Comparison of ENCODE assay signal across 20 mouse cellular contexts in the genomic region with DNA sequence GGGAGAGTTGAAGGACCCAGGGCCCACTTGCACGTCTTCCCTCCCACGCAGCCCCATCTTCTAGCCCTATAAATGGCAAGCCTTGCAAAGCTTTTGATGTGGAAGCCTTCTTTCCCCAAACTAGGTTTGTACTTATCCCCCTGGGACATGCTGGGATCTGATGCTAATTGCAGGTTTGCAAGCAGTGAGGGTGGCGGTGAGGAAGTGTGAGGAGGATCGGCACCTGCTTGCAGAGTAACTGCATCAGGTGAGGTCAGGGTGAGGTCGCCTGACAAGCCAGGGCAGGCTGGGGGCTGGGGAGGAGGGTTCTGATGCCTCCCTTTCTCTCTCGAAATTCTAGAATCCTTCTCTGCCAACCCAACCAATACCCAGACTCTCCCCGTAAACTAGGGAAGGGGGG. TPM values are rescaled to one million over a fixed set of nuclear protein-coding genes. Genes with fewer than 3 reads are reported as not detected.
"Had no signal": no experiment of that assay in that cellular context is flagged by ENCODE, and none has a peak within 500 bp of the region (broad histone marks: within the 10 kb centered on the region; RNA-seq: fewer than 3 reads in every experiment).

No protein-coding gene starts in this region.

- H3K9ac ChIP-seq: limb, embryonic 12.5 days; liver, embryonic 13.5 days; midbrain, embryonic 12.5 days; neural tube, embryonic 13.5 days; stomach, embryonic 15.5 days had no signal

- ATAC-seq: midbrain, embryonic 16.5 days had no signal

- H3K9me3 ChIP-seq: liver, embryonic 13.5 days; midbrain, embryonic 12.5 days; neural tube, embryonic 13.5 days; stomach, embryonic 15.5 days had no signal

- H3K27ac ChIP-seq: limb, embryonic 12.5 days; liver, embryonic 13.5 days; macrophage; midbrain, embryonic 12.5 days; neural tube, embryonic 13.5 days; stomach, embryonic 15.5 days had no signal

- H3K27me3 ChIP-seq: neural tube, embryonic 13.5 days; stomach, embryonic 15.5 days had no signal

- DNase-seq: kidney, adult 18-20 months; kidney, adult 9 months; kidney, postnatal 14 days; kidney, postnatal 4 days; liver, embryonic 13.5 days; lung, adult 2 months; retina, postnatal 1 day; right cerebral cortex, postnatal 25 days; spleen, adult 18-20 months; thymus, postnatal 25 days had no signal

- H3K4me3 ChIP-seq: limb, embryonic 12.5 days; liver, embryonic 13.5 days; midbrain, embryonic 12.5 days; myocyte; neural tube, embryonic 13.5 days; stomach, embryonic 15.5 days had no signal

- H3K4me2 ChIP-seq: limb, embryonic 12.5 days; liver, embryonic 13.5 days; midbrain, embryonic 12.5 days; neural tube, embryonic 13.5 days; stomach, embryonic 15.5 days had no signal

- H3K36me3 ChIP-seq: limb, embryonic 12.5 days; liver, embryonic 13.5 days; midbrain, embryonic 12.5 days; neural tube, embryonic 13.5 days; stomach, embryonic 15.5 days had no signal

- H3K4me1 ChIP-seq: liver, embryonic 13.5 days; midbrain, embryonic 12.5 days; neural tube, embryonic 13.5 days; stomach, embryonic 15.5 days had no signal

RNA-seq across cellular contexts. Expression of a gene that starts 17.4 kb away (rescaled TPM):
- total RNA-seq: layer of hippocampus, adult 18-20 months; layer of hippocampus, postnatal 14 days; left cerebral cortex, postnatal 14 days had no signal
- polyA plus RNA-seq: limb, embryonic 12.5 days; midbrain, embryonic 12.5 days; midbrain, embryonic 16.5 days; neural tube, embryonic 13.5 days had no signal
